Mouse (Mus musculus) embryonic facial prominence, embryonic 10.5 days (tissue): ENCODE results near the gene Mfng. TPM values are rescaled to one million over a fixed set of nuclear protein-coding genes. Genes with fewer than 3 reads are reported as not detected.

ENCODE experiments used
- DNase-seq: peaks from one replicate; pipeline ENCODE4 v3.0.0-alpha.2; 2017; ENCODE audit warnings: low spot score
- H3K27ac ChIP-seq: fragments of 300-500 bp; sonication (generic); replicated peaks from 2 replicates; pipeline ENCODE4 v1.5.1; 2016; ENCODE audit warnings: mild to moderate bottlenecking
- H3K27me3 ChIP-seq: fragments of 300-500 bp; sonication (generic); replicated peaks from 2 replicates; pipeline ENCODE4 v1.6.1; 2016; ENCODE audit warnings: low read depth, mild to moderate bottlenecking; ENCODE audit not compliant: poor library complexity, severe bottlenecking
- H3K36me3 ChIP-seq: fragments of 300-500 bp; sonication (generic); replicated peaks from 2 replicates; pipeline ENCODE4 v1.6.1; 2016; ENCODE audit warnings: mild to moderate bottlenecking, moderate library complexity
- H3K4me1 ChIP-seq: fragments of 300-500 bp; sonication (generic); 2 replicates; pipeline ENCODE4 v1.6.1; 2016
- H3K4me3 ChIP-seq: fragments of 300-500 bp; sonication (generic); 2 replicates; pipeline ENCODE4 v1.5.1; 2016; ENCODE audit warnings: mild to moderate bottlenecking, moderate library complexity
- H3K9me3 ChIP-seq: fragments of 300-500 bp; sonication (generic); 2 replicates; pipeline ENCODE4 v1.6.1; 2016; ENCODE audit warnings: mild to moderate bottlenecking
- WGBS: fragments of 180-500 bp; shearing (Covaris S2); methylation state at CpG from one replicate; pipeline ENCODE4 v1.1.7; 2016; 5-methylcytosine and 5-hydroxymethylcytosine counted together
- polyA plus RNA-seq: library from polyadenylated mRNA; unstranded; fragments of >200 nt; fragmentation: Nextera tagmentation; extraction: Ambion mirVana; gene quantifications from 2 replicates; pipeline ENCODE4 v1.2.1, GENCODE M21; 2016

Gene Mfng
- polyA plus RNA-seq, 1 experiment from 2014 or later: 39.0 TPM

GRCm38 (mm10) chr15:78801971-78802741, 28.9 kb upstream of the Mfng start:
- DNase-seq: peak; percentile 54
- WGBS: 4% methylated on average over 67 of the region's 67 CpGs
- no peaks in the 10 kb centered on the region; the same call in 1 of the 2 replicates for H3K36me3 ChIP-seq
- H3K27me3 ChIP-seq: peaks cover 81% of the 10 kb centered on the region
- peak overlapping the region; percentile 67 for H3K4me3 ChIP-seq
- no peaks in the 10 kb centered on the region for H3K9me3 ChIP-seq
- H3K27ac ChIP-seq: peak overlapping the region; percentile 73
- H3K4me1 ChIP-seq: peaks cover 60% of the 10 kb centered on the region

GRCm38 (mm10) chr15:78801571-78801970, 28.3 kb upstream of the Mfng start:
- no peaks in the 10 kb centered on the region; the same call in 1 of the 2 replicates for H3K36me3 ChIP-seq
- WGBS: 35% methylated on average over 9 of the region's 9 CpGs
- H3K4me3 ChIP-seq: peak overlapping the region; percentile 67
- peaks cover 83% of the 10 kb centered on the region for H3K27me3 ChIP-seq
- H3K9me3 ChIP-seq: no peaks in the 10 kb centered on the region
- DNase-seq: no peak
- no peak overlapping the region for H3K27ac ChIP-seq
- peaks cover 60% of the 10 kb centered on the region for H3K4me1 ChIP-seq

- no peak for DNase-seq
- peaks cover 62% of the 10 kb centered on the region for H3K27me3 ChIP-seq
- H3K36me3 ChIP-seq: no peaks in the 10 kb centered on the region; the same call in 1 of the 2 replicates
- WGBS: 48% methylated on average over 21 of the region's 21 CpGs
- H3K4me3 ChIP-seq: no peak overlapping the region
- 0 out of 2 replicates have a peak overlapping the region, but pooled peaks have one; percentile 32 for H3K27ac ChIP-seq
- H3K4me1 ChIP-seq: peaks cover 68% of the 10 kb centered on the region
- no peaks in the 10 kb centered on the region for H3K9me3 ChIP-seq
Measured at GRCm38 (mm10) chr15:78799029-78799428, 25.8 kb upstream of the Mfng start.

GRCm38 (mm10) chr15:78797060-78797329, 23.7 kb upstream of the Mfng start:
- Histone ChIP-seq H3K4me3 (no peak overlapping the region), H3K9me3 (no peaks in the 10 kb centered on the region), H3K36me3 (no peaks in the 10 kb centered on the region; the same call in 1 of the 2 replicates), H3K27ac (no peak overlapping the region), H3K27me3 (peaks cover 42% of the 10 kb centered on the region), H3K4me1 (peaks cover 47% of the 10 kb centered on the region)
- 83% methylated on average over 8 of the region's 8 CpGs for WGBS
- no peak for DNase-seq

GRCm38 (mm10) chr15:78796196-78797059, 23.2 kb upstream of the Mfng start:
- Histone ChIP-seq H3K27ac (peak overlapping the region; percentile 52; the same call in 1 of the 2 replicates), H3K4me1 (peaks cover 42% of the 10 kb centered on the region), H3K27me3 (peaks cover 36% of the 10 kb centered on the region), H3K36me3 (no peaks in the 10 kb centered on the region; the same call in 1 of the 2 replicates), H3K4me3 (no peak overlapping the region; the same call in 1 of the 2 replicates), H3K9me3 (no peaks in the 10 kb centered on the region)
- peak; percentile 35 for DNase-seq
- WGBS: 39% methylated on average over 25 of the region's 25 CpGs

GRCm38 (mm10) chr15:78790990-78791389, 17.7 kb upstream of the Mfng start:
- no peak for DNase-seq
- Histone ChIP-seq H3K9me3 (no peaks in the 10 kb centered on the region), H3K36me3 (no peaks in the 10 kb centered on the region), H3K4me3 (no peak overlapping the region), H3K27me3 (no peaks in the 10 kb centered on the region; the same call in none of the 2 replicates), H3K27ac (peak overlapping the region; percentile 57), H3K4me1 (peaks cover 56% of the 10 kb centered on the region)
- WGBS: 83% methylated on average over 12 of the region's 12 CpGs

GRCm38 (mm10) chr15:78790451-78790850, 17.2 kb upstream of the Mfng start:
- no peak overlapping the region for H3K4me3 ChIP-seq
- H3K9me3 ChIP-seq: no peaks in the 10 kb centered on the region
- peak; percentile 33 for DNase-seq
- 62% methylated on average over 4 of the region's 4 CpGs for WGBS
- no peaks in the 10 kb centered on the region; the same call in 1 of the 2 replicates for H3K27me3 ChIP-seq
- H3K27ac ChIP-seq: peak overlapping the region; percentile 57
- no peaks in the 10 kb centered on the region for H3K36me3 ChIP-seq
- H3K4me1 ChIP-seq: peaks cover 54% of the 10 kb centered on the region

- no peak for DNase-seq
- no peak overlapping the region for H3K4me3 ChIP-seq
- no peaks in the 10 kb centered on the region for H3K9me3 ChIP-seq
- peaks cover 48% of the 10 kb centered on the region for H3K4me1 ChIP-seq
- H3K36me3 ChIP-seq: no peaks in the 10 kb centered on the region
- WGBS: 86% methylated on average over 13 of the region's 13 CpGs
- no peak overlapping the region for H3K27ac ChIP-seq
- no peaks in the 10 kb centered on the region; the same call in 1 of the 2 replicates for H3K27me3 ChIP-seq
Measured at GRCm38 (mm10) chr15:78789721-78790323, 16.5 kb upstream of the Mfng start.

- no peak overlapping the region for H3K4me3 ChIP-seq
- 67% methylated on average over 3 of the region's 3 CpGs for WGBS
- DNase-seq: no peak
- H3K9me3 ChIP-seq: no peaks in the 10 kb centered on the region
- no peaks in the 10 kb centered on the region for H3K27me3 ChIP-seq
- peaks cover 47% of the 10 kb centered on the region for H3K4me1 ChIP-seq
- H3K27ac ChIP-seq: peak overlapping the region; percentile 57
- H3K36me3 ChIP-seq: no peaks in the 10 kb centered on the region
Measured at GRCm38 (mm10) chr15:78788042-78788441, 14.8 kb upstream of the Mfng start.

- WGBS: 65% methylated on average over 9 of the region's 9 CpGs
- Histone ChIP-seq H3K4me1 (peaks cover 47% of the 10 kb centered on the region), H3K36me3 (no peaks in the 10 kb centered on the region), H3K9me3 (no peaks in the 10 kb centered on the region), H3K27me3 (no peaks in the 10 kb centered on the region), H3K27ac (peak overlapping the region; percentile 57), H3K4me3 (no peak overlapping the region)
- DNase-seq: no peak
Measured at GRCm38 (mm10) chr15:78787287-78787856, 14.1 kb upstream of the Mfng start.

- no peaks in the 10 kb centered on the region for H3K27me3 ChIP-seq
- no peaks in the 10 kb centered on the region for H3K36me3 ChIP-seq
- DNase-seq: no peak
- peaks cover 53% of the 10 kb centered on the region for H3K4me1 ChIP-seq
- no peaks in the 10 kb centered on the region for H3K9me3 ChIP-seq
- peak overlapping the region; percentile 57; the same call in 1 of the 2 replicates for H3K27ac ChIP-seq
- 70% methylated on average over 9 of the region's 9 CpGs for WGBS
- no peak overlapping the region for H3K4me3 ChIP-seq
Measured at GRCm38 (mm10) chr15:78786411-78786818, 13.1 kb upstream of the Mfng start.

GRCm38 (mm10) chr15:78785961-78786360, 12.7 kb upstream of the Mfng start:
- no peaks in the 10 kb centered on the region for H3K9me3 ChIP-seq
- H3K36me3 ChIP-seq: no peaks in the 10 kb centered on the region
- peak; percentile 31 for DNase-seq
- no peak overlapping the region for H3K4me3 ChIP-seq
- H3K27me3 ChIP-seq: no peaks in the 10 kb centered on the region
- peak overlapping the region; percentile 11; the same call in 1 of the 2 replicates for H3K27ac ChIP-seq
- WGBS: 26% methylated on average over 7 of the region's 7 CpGs
- H3K4me1 ChIP-seq: peaks cover 52% of the 10 kb centered on the region
